Mouse (Mus musculus) small intestine, adult 2 months (tissue): ENCODE measurements around the gene Efl1. TPM values are rescaled to one million over a fixed set of nuclear protein-coding genes. Genes with fewer than 3 reads are reported as not detected.

Experiments
- H3K27ac ChIP-seq: fragments of 200-500 bp; 2 replicates; pipeline ENCODE4 v1.5.1; 2012; ENCODE audit warnings: low read depth, low read length, control low read depth, inconsistent platforms; ENCODE audit not compliant: insufficient read depth
- H3K27me3 ChIP-seq: fragments of 200-500 bp; 2 replicates; pipeline ENCODE4 v1.6.1; 2012; ENCODE audit warnings: mild to moderate bottlenecking, moderate library complexity, low read length, inconsistent platforms; ENCODE audit not compliant: control insufficient read depth, insufficient read depth
- H3K36me3 ChIP-seq: fragments of 200-500 bp; 2 replicates; pipeline ENCODE4 v1.6.1; 2012; ENCODE audit warnings: mild to moderate bottlenecking, low read length, control low read depth, inconsistent platforms; ENCODE audit not compliant: control insufficient read depth, insufficient read depth
- H3K4me1 ChIP-seq: fragments of 200-500 bp; 2 replicates; pipeline ENCODE4 v1.6.1; 2012; ENCODE audit warnings: low read length, inconsistent platforms, mixed read lengths; ENCODE audit not compliant: control insufficient read depth, insufficient read depth, insufficient read length
- H3K4me3 ChIP-seq: fragments of 200-500 bp; 2 replicates; pipeline ENCODE4 v1.5.1; 2012; ENCODE audit warnings: low read depth, mild to moderate bottlenecking, control low read depth, inconsistent platforms, low read length, moderate library complexity
- CTCF ChIP-seq: fragments of 200-500 bp; IDR thresholded peaks from 2 replicates; pipeline ENCODE4 v1.5.1; 2012; ENCODE audit warnings: low read depth, mild to moderate bottlenecking, control low read depth, inconsistent platforms, low read length, moderate library complexity, mixed read lengths; ENCODE audit not compliant: insufficient replicate concordance, insufficient read length; ENCODE audit errors: extremely low read depth
- POLR2A ChIP-seq: fragments of 200-500 bp; IDR thresholded peaks from 2 replicates; pipeline ENCODE4 v1.6.1; 2012; ENCODE audit warnings: low read depth, mild to moderate bottlenecking, control low read depth, inconsistent platforms, low read length, moderate library complexity
- WGBS: fragments of 180-500 bp; shearing (Covaris S2); methylation state at CpG from one replicate; pipeline ENCODE4 v1.1.7; 2018; 5-methylcytosine and 5-hydroxymethylcytosine counted together
- polyA plus RNA-seq: library from polyadenylated mRNA; depleted of rRNA; stranded (reverse); fragments of >200 nt; gene quantifications from 2 replicates; pipeline ENCODE4 v1.2.3, GENCODE M21; 2012

Gene Efl1
- polyA plus RNA-seq, 1 experiment: 3.1 TPM

GRCm38 (mm10) chr7:82793111-82793510 lies 144.7 kb downstream of the Efl1 start:
- no peak overlapping the region for H3K27ac ChIP-seq
- no peaks in the 10 kb centered on the region for H3K36me3 ChIP-seq
- H3K27me3 ChIP-seq: no peaks in the 10 kb centered on the region
- peaks cover 8% of the 10 kb centered on the region; the same call in 1 of the 2 replicates for H3K4me1 ChIP-seq
- TF ChIP-seq CTCF (no peak), POLR2A (no peak)
- H3K4me3 ChIP-seq: no peak overlapping the region
- WGBS: 89% methylated on average over 1 of the region's 1 CpGs

- WGBS: 9% methylated on average over 1 of the region's 1 CpGs
- H3K27me3 ChIP-seq: no peaks in the 10 kb centered on the region
- H3K4me3 ChIP-seq: no peak overlapping the region
These were observed 146.1 kb downstream of the Efl1 start for GRCm38 (mm10) chr7:82794542-82794941.

GRCm38 (mm10) chr7:82802206-82802605 lies 153.8 kb downstream of the Efl1 start:
- Histone ChIP-seq H3K4me3 (no peak overlapping the region), H3K4me1 (no peaks in the 10 kb centered on the region), H3K27me3 (no peaks in the 10 kb centered on the region), H3K36me3 (no peaks in the 10 kb centered on the region), H3K27ac (no peak overlapping the region)
- 51% methylated on average over 4 of the region's 4 CpGs for WGBS
- TF ChIP-seq POLR2A: no peak

More at GRCm38 (mm10) chr7:82794542-82794941, 146.1 kb downstream of the Efl1 start:
- Histone ChIP-seq H3K36me3 (no peaks in the 10 kb centered on the region), H3K4me1 (peaks cover 8% of the 10 kb centered on the region; the same call in 1 of the 2 replicates), H3K27ac (peak overlapping the region; percentile 50; the same call in 1 of the 2 replicates)
- TF ChIP-seq CTCF (no peak), POLR2A (no peak)

GRCm38 (mm10) chr7:82808257-82808656 lies 159.8 kb downstream of the Efl1 start:
- peaks cover 2% of the 10 kb centered on the region for H3K4me1 ChIP-seq

GRCm38 (mm10) chr7:82809126-82809525 lies 160.7 kb downstream of the Efl1 start:
- no peak overlapping the region for H3K27ac ChIP-seq
- no peaks in the 10 kb centered on the region for H3K36me3 ChIP-seq
- H3K4me1 ChIP-seq: peaks cover 2% of the 10 kb centered on the region
- TF ChIP-seq POLR2A (no peak), CTCF (no peak)
- 34% methylated on average over 5 of the region's 5 CpGs for WGBS
- no peak overlapping the region for H3K4me3 ChIP-seq
- no peaks in the 10 kb centered on the region for H3K27me3 ChIP-seq

More at GRCm38 (mm10) chr7:82808257-82808656, 159.8 kb downstream of the Efl1 start:
- Histone ChIP-seq H3K27ac (no peak overlapping the region), H3K4me3 (no peak overlapping the region), H3K27me3 (no peaks in the 10 kb centered on the region), H3K36me3 (no peaks in the 10 kb centered on the region)
- TF ChIP-seq POLR2A: no peak
- no peak for TF ChIP-seq CTCF
- 76% methylated on average over 4 of the region's 4 CpGs for WGBS

DNA sequence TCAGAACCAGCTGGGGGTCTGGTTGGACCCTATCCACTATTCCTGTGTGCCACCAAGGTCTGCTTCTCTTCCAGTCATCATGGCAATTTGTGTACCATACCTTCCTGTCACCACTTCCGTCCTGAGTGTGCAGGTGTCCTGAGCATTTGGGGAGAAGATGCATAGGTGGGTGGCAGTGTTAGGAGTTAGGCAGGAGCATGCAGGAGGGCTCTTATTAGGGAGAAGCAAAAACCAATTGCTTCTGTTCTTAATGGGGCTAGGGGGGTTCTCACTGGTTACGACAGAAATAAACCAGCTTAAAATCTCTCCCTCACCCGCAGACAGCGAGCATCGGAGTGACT lies 162.4 kb downstream of the Efl1 start:
- no peaks in the 10 kb centered on the region for H3K27me3 ChIP-seq
- no peak overlapping the region for H3K4me3 ChIP-seq
- WGBS: 74% methylated on average over 5 of the region's 5 CpGs
- peaks cover 5% of the 10 kb centered on the region for H3K4me1 ChIP-seq
- H3K36me3 ChIP-seq: no peaks in the 10 kb centered on the region
- no peak overlapping the region for H3K27ac ChIP-seq
- TF ChIP-seq CTCF (no peak), POLR2A (no peak)

GRCm38 (mm10) chr7:82811140-82811851 lies 162.9 kb downstream of the Efl1 start:
- 62% methylated on average over 19 of the region's 19 CpGs for WGBS
- no peak for TF ChIP-seq POLR2A
- TF ChIP-seq CTCF: no peak

More at GRCm38 (mm10) chr7:82811140-82811851, 162.9 kb downstream of the Efl1 start:
- H3K27me3 ChIP-seq: no peaks in the 10 kb centered on the region
- no peak overlapping the region for H3K4me3 ChIP-seq
- H3K27ac ChIP-seq: no peak overlapping the region
- no peaks in the 10 kb centered on the region for H3K36me3 ChIP-seq
- H3K4me1 ChIP-seq: peaks cover 5% of the 10 kb centered on the region
